Mouse (Mus musculus) erythroblast, embryonic 14.5 days (primary cell): ENCODE data around the gene Kirrel.

Experiments
- GATA1 ChIP-seq: IDR thresholded peaks from 2 replicates; pipeline ENCODE4 v1.6.1; 2012; ENCODE audit warnings: low read length, inconsistent platforms, mixed read lengths
- TAL1 ChIP-seq: IDR thresholded peaks from 3 replicates; pipeline ENCODE4 v1.6.1; 2012; ENCODE audit warnings: low read length, inconsistent platforms, mixed read lengths

DNA sequence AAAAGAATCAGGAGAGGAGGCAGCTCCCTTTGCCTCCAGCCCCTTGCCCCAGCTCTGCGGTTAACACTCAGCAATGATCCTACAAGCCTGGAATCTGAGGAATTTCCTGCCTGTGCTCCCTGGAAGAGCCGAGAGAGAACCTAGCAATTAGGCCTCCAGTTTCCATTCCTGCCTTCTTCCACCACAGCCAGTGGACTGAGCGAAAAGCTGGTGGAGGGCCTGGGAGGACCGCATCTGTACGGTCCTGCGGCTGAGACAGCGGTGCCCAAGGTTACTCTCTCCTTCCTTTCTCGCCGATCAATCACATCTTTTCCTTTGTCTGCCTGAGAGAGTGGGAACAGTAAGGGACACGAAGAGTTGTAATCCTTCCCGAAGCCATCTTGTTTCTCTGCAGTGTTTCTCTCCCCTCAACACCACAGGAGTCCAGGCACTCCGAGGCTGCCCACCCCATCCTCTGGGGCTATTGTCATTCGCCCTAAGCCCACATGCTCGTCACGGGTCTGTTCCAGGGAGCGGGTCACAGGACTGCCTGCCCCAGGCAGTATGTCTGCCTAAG is 23.8 kb downstream of the Kirrel start:
- TF ChIP-seq GATA1 (no peak), TAL1 (no peak)
